Mouse (Mus musculus) testis, adult 10 weeks (tissue): ENCODE results near the gene Nup85. TPM values are rescaled to one million over a fixed set of nuclear protein-coding genes. Genes with fewer than 3 reads are reported as not detected.

Source experiments
- polyA plus RNA-seq: library from polyadenylated mRNA; stranded (reverse); fragments of 350-450 nt; fragmentation: Illumina TruSeq; extraction: RNeasy Lipid Tissue Mini Kit (QIAGEN cat#74804); gene quantifications from one replicate; pipeline ENCODE4 v1.2.3, GENCODE M21; 2014; ENCODE audit warnings: low read depth, low replicate concordance

Nup85 gene
- polyA plus RNA-seq, result 39.0 TPM

DNA sequence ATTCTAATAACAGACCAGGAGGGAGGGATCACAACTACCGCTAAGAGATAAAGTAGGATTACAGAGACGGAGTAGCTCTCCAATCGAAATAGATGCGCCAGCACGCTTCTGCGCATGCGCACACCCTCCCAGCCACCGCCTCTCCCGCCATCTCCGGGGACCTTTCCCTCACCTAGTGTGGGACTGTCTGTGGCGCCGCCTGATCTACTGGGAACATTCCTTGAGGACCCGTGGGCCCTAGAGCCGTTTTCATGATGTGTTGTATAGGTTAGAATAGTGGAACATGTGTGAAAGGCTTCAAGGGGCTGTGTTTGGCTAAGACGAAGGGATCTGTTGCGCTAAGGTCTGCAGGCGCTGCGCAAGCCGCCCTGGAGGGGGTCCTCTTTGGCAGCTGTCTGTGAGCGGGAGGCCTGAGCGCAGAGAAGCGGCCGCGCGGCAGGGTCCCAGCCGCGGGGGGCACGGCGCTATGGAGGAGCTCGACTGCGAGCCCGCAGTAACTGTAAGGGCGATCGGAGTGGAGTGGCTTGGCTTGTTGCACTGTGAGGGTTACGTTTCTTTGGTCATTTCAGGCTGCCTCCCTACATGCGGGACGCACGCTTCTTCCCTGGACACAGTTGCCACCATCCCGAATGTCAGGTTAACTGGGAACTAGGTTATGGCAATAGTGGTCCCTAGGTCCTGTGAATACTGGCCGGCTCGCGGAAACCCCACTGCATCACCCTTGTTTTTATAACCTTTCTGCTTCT is at the start of gene Nup85:
Gene Nup85 (plus strand): TSS at position 371 of the 746 bp plus-strand sequence.

DNA sequence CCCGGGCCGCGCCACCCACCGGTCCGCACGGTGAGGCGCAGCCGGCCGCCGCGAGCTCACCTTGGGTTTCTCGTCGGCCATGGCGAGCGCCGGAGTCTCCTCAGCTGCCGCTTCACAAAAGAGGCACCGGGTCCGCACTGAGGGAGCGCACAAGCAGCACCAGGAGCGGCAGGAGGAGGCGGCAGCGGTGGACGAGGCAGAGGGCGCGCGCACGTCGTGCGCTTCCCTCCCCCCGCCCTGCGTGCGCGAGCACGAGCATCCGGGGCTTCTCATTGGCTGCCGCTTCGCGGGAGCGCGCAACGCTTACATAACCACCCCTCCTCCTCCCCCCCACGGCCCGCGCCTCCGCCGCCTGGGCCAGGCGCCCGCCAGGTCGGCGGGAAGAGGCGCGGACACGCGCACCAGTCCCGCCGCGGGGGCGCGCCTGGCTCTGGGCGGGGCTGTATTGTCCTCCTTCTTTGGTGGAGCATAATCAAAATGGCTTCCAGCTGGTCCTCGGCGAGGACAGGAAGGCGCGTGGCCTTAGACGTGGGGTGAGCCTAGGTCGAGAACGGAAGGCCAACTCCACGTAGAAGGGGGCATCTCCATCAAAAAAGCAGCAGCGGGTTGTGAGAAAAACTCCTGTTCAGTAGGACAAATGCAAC is 28.1 kb upstream of the Nup85 start, which contains the start of gene Sumo2:
Gene Sumo2 (minus strand): TSS at position 239 of the 644 bp plus-strand sequence.

DNA sequence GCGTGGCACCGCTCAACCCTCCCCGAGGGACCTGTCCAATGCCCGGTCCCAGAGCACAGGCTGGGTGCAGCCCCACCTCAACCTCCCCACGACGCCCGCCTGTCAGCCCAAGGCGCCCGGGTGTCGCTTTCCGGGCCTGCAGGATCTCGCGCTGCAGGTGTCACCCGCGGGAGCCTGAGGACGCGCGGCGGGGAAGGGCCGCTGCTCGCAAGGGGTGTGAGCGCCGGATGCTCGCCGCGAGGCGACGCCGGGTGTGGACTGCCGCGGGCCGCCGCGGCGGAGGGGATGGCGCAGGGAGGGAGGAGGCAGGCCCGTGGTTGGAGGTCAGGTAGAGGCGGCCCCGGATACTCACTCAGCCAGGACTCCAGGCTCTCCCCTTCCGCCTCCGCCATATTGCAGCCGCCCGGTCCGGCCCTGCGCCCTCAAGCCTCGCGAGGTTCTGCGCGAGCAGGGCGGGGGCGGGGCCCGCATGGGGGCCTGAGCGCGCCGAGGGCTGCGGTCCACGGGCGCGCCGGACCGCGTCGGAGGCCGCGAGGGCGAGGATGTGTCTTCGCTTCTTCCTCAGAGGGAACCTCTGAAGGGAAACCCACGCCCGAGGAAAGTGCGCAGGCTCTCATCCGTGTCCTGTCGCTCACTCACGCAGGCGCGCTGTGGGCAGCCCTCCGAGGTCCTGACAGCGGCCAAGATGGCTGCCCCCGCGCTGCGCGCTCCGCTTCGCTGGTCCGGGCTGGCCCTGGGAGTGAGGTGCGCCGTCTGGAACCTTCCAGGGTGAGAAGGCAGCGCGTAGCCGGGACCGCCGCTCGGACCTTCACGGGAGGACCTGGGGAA is 39.5 kb downstream of the Nup85 start, which contains the start of the genes Mrps7 and Gga3:
Gene Mrps7 (plus strand): TSS at position 450 of the 828 bp plus-strand sequence.
Gene Gga3 (minus strand): TSS at position 576 of the 828 bp plus-strand sequence.

DNA sequence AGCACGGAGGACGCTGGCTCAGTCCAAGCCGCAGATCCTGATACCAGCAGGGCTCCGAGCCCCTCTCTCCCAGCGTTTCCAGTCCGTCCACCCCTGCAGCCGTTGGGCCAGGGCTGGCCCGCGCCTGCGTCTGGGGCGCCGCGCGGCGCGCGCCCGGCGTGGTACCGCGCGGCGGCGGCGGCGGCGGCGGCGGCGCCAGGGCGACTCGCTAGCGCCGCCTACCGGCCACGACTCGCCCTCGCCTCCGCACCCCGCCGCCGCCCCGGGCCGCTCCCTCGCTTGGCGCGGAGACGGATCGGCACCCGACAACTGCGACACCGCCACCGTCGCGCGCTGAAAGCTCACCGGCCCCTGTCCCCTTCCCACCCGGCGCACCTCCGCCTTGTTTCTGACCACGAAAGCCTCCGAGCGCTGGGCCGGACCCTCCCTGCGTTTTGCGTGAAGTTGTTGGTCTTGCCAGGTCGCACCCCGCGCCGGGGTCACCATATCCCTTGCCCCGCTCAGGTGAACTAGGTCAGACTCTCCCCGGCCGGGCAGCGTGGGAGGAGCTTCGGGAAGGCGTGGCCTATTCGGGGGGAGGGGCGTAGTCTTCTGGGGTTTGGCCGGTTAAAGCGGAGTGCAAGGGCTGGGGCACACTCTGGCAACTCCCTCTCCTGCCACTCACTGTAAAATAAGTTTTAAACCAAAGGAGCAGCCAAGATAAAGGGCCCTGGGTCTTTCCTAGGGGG is 48.3 kb downstream of the Nup85 start, which contains the start of gene Mif4gd:
Gene Mif4gd (minus strand): TSS at position 560 of the 728 bp plus-strand sequence.

DNA sequence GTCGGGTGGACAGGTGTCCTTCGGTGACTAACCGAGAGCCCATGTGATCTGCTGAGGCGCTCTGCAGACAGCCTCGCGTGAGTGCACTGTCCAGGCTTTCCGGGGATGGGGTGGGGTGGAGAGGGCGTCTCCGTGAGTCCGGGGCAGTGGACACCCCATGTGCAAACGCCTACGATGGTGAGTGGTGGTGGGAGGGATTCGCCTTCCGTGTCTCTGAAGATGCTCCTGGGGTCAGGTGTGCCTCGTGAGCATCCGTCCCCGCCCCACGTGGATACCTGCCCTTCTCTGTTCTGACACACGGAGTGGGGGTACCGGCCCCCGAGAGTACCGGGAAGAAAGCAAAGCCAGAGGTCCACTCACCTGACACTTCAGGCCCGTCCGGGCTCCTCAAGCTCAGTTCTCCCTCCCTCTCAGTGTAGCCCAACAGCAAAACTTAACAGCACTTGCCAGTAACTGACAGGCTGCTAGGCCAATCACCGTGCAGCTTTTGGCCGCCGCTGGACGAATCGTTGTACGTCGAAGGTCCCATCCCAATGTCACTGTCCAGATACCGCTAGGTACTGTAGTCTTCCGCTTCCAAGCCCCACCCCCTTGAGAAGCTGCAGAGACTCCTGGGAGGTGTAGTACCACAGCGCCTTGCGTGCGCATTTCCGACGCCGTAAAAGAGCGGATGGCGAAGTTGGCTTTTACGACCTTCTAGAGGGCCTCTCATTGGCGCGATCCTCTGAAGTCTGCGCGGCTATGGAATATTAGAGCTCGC is 63.7 kb downstream of the Nup85 start, which contains the start of gene Slc25a19:
Gene Slc25a19 (minus strand): TSS at position 591 of the 760 bp plus-strand sequence.

Other genes with a start within 250 kb of the Nup85 start
- gene Ush1g, start 242.4 kb upstream of the Nup85 start, polyA plus RNA-seq, result 0.28 TPM
- gene Otop3, start 229.7 kb upstream of the Nup85 start, polyA plus RNA-seq, result not detected
- gene Hid1, start 196.7 kb upstream of the Nup85 start, polyA plus RNA-seq, result not detected
- gene Cdr2l, start 182.5 kb upstream of the Nup85 start, polyA plus RNA-seq, result 0.29 TPM
- 6.3 TPM for gene Mrpl58, start 160.7 kb upstream of the Nup85 start, polyA plus RNA-seq
- 319 TPM for gene Atp5h, start 144.5 kb upstream of the Nup85 start, polyA plus RNA-seq
- gene Kctd2, start 144.3 kb upstream of the Nup85 start, polyA plus RNA-seq, result 9.7 TPM
- 17.4 TPM for gene Trim80, start 123.9 kb upstream of the Nup85 start, polyA plus RNA-seq
- 0.52 TPM for gene Slc16a5, start 102.0 kb upstream of the Nup85 start, polyA plus RNA-seq
- 0.41 TPM for gene Armc7, start 88.8 kb upstream of the Nup85 start, polyA plus RNA-seq
- gene Nt5c, start 72.6 kb upstream of the Nup85 start, polyA plus RNA-seq, result 2.5 TPM
- 114 TPM for gene Jpt1, start 50.0 kb upstream of the Nup85 start, polyA plus RNA-seq
- gene Sumo2, start 28.2 kb upstream of the Nup85 start, polyA plus RNA-seq, result 627 TPM
- gene Mrps7, start 39.5 kb downstream of the Nup85 start, polyA plus RNA-seq, result 2.1 TPM
- gene Gga3, start 39.6 kb downstream of the Nup85 start, polyA plus RNA-seq, result 4.0 TPM
- 80.0 TPM for gene Mif4gd, start 48.5 kb downstream of the Nup85 start, polyA plus RNA-seq
- 1.8 TPM for gene Slc25a19, start 63.9 kb downstream of the Nup85 start, polyA plus RNA-seq
- gene Grb2, start 144.2 kb downstream of the Nup85 start, polyA plus RNA-seq, result 12.9 TPM
- gene Tmem94, start 201.0 kb downstream of the Nup85 start, polyA plus RNA-seq, result 1.6 TPM
- gene Caskin2, start 249.2 kb downstream of the Nup85 start, polyA plus RNA-seq, result 0.13 TPM